Mouse (Mus musculus): ENCODE measurements around the gene Wdfy2.
"Not testable (repeated sequence)": the region's sequence is repeated elsewhere in the genome, so short reads cannot be mapped to it uniquely, and the experiment has no call there.

The Wdfy2 gene

GRCm38 (mm10) chr14:62837641-62838252 lies at the start of gene Wdfy2:
Wdfy2 (plus strand) TSS chr14:62837678.
- peak; percentile 67 for DNase-seq

GRCm38 (mm10) chr14:62789282-62789681 lies 48.2 kb upstream of the Wdfy2 start:
- DNase-seq, result no peak

- DNase-seq, result no peak
Measured at GRCm38 (mm10) chr14:62795719-62796118, 41.8 kb upstream of the Wdfy2 start.

- DNase-seq, result no peak
Measured at GRCm38 (mm10) chr14:62798608-62799101, 38.8 kb upstream of the Wdfy2 start.

GRCm38 (mm10) chr14:62800791-62801190 lies 36.7 kb upstream of the Wdfy2 start:
- no peak for DNase-seq

DNA sequence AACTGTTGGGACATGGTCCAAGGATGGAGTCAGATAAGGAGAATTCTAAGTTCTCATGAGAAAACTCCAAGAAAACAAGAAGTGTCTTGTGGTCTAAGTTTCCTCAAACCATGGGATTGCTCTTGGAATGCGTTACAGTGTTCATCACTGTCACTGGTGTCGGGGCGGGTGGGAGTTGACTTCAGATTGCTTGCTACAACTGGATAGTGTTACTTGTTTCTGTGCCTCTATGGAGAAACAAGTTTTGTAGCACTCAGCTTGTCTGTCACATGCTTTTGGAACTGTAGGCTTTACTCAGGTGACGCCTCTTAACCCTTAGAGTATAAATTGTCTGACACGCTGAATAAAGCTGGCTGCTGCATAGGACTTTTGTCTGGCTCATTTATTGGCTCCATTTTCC lies 34.3 kb upstream of the Wdfy2 start:
- DNase-seq, result no peak

- DNase-seq, result no peak
Measured at GRCm38 (mm10) chr14:62806921-62807320, 30.6 kb upstream of the Wdfy2 start.

DNA sequence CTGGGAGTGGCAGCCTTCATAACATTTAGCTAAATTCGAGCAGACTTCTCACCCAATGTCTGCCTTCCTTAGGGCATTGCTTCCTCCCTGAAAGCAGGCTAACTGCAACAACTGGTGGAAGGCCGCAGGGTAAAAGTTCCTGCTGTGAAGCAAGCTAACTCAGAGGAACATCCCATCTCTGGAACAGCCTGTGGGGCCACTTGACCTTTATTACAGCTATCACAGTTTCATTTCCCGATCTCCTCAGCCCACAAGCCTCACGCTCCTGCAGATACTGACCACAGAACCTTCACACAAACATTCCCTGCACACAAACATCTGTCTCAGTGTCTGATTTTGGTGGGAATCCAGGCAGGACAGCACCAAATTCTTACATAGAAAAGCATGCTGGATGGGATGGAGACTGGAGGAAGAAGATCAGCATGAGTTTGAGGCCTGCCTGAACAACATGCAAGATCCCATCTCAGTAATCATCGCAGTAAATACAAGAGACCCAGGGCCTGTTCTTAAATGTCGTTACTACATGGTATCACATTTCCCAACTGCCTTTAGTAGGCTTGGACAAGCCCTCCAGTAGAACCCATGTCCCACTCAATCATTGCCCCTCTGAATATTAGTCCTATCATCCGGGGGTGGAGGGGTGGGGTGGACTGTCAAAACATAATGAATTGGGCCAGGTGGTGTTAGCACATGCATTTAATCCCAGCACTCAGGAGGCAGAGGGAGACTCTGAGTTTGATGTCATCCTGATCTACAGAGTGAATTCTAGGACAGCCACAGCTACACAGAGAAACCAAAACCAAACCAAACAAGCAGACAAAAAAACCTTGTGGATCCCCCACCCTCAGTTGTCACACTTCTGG lies 28.6 kb upstream of the Wdfy2 start:
- no peak for DNase-seq

- no peak for DNase-seq
Measured at GRCm38 (mm10) chr14:62812765-62813164, 24.7 kb upstream of the Wdfy2 start.

GRCm38 (mm10) chr14:62814567-62814966 lies 22.9 kb upstream of the Wdfy2 start:
- DNase-seq, result no peak

DNA sequence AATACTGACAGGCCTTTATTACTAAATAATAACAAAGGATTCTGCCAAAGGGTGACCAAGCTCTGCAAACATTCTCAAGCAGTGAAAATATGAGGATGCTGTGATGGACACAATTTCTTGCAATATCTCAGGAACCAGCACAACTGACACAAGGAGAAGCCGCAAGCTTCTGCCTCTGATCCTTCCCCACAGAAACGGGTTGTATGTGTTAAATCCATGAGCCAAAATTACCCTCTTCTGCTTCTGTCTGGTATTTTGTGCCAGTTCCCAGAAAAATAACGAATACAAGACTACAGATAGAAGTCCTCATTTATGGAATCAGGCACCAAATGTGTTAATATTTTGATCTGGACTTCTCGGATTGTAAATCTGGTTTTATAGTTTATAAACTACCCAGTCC lies 20.7 kb upstream of the Wdfy2 start:
- DNase-seq, result no peak

DNA sequence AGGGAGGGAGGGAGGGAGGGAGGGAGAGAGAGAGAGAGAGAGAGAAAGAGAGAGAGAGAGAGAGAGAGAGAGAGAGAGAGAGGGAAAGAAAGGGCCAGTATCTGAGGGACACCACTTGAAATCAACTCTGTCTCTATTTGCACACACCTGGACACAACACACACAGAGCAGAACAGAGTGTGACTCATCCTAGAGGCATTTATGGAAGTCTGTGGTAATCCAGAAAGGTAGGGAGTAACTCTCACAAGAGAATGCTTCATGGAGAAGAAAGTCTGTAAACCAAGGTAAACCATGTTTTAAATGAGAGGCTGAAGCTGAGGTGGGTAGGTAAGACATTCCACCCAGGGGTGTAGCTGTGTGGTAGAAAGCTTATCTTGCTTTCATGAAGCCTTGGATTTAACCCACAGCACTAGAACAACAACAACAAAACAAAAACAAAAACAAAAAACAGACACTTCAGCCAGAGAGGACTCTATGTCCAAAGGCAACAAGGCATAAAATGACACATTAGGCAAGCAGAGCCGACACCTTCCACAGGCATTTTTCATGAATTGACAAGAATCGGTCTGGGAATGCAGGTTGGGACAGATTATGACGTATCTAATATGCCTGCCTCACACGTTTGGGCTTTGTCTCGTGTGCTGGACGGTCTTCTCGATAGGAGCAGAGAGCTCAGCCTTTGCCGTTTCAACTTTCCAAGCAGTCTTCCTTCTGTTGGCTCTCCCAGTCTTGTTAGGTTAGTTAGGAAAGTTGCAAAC lies 11.7 kb upstream of the Wdfy2 start:
- DNase-seq, result no peak

- no peak for DNase-seq
Measured at GRCm38 (mm10) chr14:62829291-62829690, 8.2 kb upstream of the Wdfy2 start.

- no peak for DNase-seq
Measured at GRCm38 (mm10) chr14:62831691-62832275, 5.7 kb upstream of the Wdfy2 start.

DNA sequence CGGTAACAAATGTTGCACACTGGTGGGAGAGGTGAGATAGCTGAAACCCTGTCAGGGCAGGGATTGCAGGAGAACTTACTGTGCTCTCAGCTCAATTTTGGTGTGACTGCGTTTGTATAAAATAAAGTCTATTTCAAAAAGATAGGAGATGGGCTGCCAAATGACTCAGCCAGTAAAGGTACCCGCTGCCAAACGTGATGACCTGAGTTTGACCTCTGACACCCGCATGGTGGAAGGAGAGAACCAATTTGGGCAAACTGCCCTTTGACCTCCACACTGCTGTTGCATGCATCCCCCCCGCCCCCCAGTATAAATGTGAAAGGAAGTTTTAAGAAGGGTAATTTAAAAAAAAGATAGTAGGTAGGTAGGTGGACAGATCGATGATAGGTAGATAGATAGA lies 4.4 kb upstream of the Wdfy2 start:
- DNase-seq, result no peak

DNA sequence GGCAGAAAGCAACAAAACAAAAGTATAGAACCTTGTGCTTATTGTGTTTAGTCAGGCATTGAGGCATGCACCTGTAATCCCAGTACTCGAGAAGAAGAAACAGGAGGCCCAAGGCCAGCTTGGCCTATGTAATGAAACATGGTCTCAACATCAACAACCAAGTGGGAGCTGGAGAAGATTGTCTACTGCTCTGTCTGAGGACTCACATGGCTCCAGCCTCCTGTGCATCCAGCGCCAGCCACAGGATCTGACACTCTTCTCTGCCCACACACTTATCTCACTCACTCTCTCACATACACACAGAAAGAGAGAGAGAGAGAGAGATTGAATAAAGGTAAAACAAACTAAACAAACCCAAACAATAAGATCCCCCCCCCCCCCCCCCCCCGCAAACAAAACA lies 3.9 kb upstream of the Wdfy2 start:
- DNase-seq, result no peak

DNA sequence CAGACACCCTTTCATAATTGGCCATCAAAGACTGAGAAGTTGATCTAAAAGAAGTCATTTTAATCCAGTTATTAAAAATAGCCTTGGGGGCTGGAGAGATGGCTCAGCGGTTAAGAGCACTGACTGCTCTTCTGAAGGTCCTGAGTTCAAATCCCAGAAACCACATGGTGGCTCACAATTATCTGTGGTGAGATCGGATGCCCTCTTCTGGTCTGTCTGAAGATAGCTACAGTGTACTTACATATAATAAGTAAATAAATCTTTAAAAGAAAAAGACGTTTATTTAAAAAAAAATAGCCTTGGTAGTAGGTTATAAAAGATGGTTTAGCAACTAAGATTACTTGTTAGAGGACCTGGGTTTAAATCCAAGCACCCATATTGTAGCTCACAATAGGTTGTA lies 1.7 kb upstream of the Wdfy2 start:
- not testable (repeated sequence) for DNase-seq

- DNase-seq, result peak; percentile 99
Measured at GRCm38 (mm10) chr14:62836926-62837640, 395 bp upstream of the Wdfy2 start.

GRCm38 (mm10) chr14:62838336-62838735 lies 858 bp downstream of the Wdfy2 start:
- no peak for DNase-seq

- DNase-seq, result no peak
Measured at GRCm38 (mm10) chr14:62841726-62842125, 4.2 kb downstream of the Wdfy2 start.

DNA sequence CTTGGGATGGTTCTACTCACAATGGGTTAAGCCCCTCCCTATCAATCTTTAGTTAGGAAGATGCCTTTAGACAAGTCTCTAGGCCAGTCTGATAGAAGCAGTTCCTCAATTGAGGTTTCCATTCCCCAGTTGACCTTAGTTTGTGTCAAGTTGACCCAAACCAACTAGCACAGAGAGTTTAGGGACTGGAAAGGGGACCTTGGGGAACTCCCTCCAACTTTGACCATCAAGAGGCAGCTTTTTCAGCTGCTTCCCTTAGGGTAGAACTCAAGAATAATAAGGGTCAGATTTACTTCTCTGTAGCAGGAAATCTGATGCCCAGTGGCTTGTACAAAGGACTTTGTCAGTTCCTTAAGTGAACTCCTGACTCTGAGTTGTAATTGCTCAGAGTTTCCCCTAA lies 5.0 kb downstream of the Wdfy2 start:
- no peak for DNase-seq

DNA sequence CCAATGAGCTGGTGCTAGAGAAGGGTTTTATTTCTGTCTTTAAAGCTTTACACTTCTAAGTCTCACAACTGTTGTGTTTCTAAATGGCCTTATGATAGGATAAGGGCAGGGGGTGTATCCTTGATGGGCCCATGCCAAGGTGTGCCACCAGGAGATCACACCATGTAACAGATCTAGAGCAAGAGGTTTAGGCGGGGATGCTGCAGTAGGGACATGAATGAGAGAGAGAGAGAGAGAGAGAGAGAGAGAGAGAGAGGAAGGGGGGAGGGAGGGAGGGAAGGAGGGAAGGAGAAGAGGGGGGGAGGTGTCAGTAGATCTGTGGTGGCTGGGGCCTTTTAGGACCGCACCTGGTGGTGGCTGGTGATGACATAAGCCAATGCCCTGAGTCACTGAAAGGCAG lies 5.5 kb downstream of the Wdfy2 start:
- no peak for DNase-seq

DNA sequence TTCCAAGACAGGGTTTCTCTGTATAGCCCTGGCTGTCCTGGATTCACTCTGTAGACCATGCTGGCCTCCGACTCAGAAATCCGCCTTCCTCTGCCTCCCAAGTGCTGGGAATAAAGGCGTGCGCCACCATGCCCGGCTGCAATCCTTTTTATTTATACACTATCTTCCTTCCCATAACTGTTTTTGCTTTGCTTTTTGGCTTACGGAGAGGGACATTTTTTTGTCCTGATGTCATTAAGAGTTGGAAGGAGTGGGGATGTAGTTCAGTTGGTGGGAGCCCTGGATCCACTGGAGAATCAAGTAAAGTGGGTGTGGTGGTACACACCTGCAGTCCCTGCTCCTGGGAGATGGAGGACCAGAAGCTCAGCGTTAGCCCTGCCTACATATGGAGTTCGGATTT lies 6.7 kb downstream of the Wdfy2 start:
- DNase-seq, result no peak

All from kidney, adult 11 months (tissue).